Mouse (Mus musculus) erythroblast, embryonic 14.5 days (primary cell): ENCODE data around the gene Ralgds. TPM values are rescaled to one million over a fixed set of nuclear protein-coding genes. Genes with fewer than 3 reads are reported as not detected.

Source experiments
- H3K27me3 ChIP-seq: 2 replicates; pipeline ENCODE4 v1.6.1; 2012; ENCODE audit warnings: inconsistent platforms; ENCODE audit not compliant: control insufficient read depth
- H3K36me3 ChIP-seq: 2 replicates; pipeline ENCODE4 v1.6.1; 2012; ENCODE audit warnings: mild to moderate bottlenecking, inconsistent platforms; ENCODE audit not compliant: control insufficient read depth
- H3K4me1 ChIP-seq: 2 replicates; pipeline ENCODE4 v1.6.1; 2012; ENCODE audit warnings: inconsistent platforms; ENCODE audit not compliant: control insufficient read depth
- H3K4me3 ChIP-seq: replicated peaks from 2 replicates; pipeline ENCODE3; 2012; ENCODE audit warnings: moderate library complexity, mild to moderate bottlenecking, inconsistent platforms
- H3K9me3 ChIP-seq: 2 replicates; pipeline ENCODE4 v1.6.1; 2012; ENCODE audit warnings: low read length, inconsistent platforms, mixed read lengths; ENCODE audit not compliant: control insufficient read depth
- GATA1 ChIP-seq: IDR thresholded peaks from 2 replicates; pipeline ENCODE4 v1.6.1; 2012; ENCODE audit warnings: low read length, inconsistent platforms, mixed read lengths
- TAL1 ChIP-seq: IDR thresholded peaks from 3 replicates; pipeline ENCODE4 v1.6.1; 2012; ENCODE audit warnings: low read length, inconsistent platforms, mixed read lengths
- polyA plus RNA-seq: library from polyadenylated mRNA; stranded (reverse); fragments of >175 nt; gene quantifications from 2 replicates; pipeline ENCODE4 v1.2.3, GENCODE M21; 2012

Ralgds gene
- polyA plus RNA-seq, 1 experiment: 0.06 TPM

- no peaks in the 10 kb centered on the region for H3K27me3 ChIP-seq
- H3K4me3 ChIP-seq: peak overlapping the region; percentile 40
- H3K4me1 ChIP-seq: peaks cover 52% of the 10 kb centered on the region
- peaks cover 4% of the 10 kb centered on the region for H3K9me3 ChIP-seq
- TF ChIP-seq TAL1 (no peak), GATA1 (no peak)
- peaks cover 11% of the 10 kb centered on the region for H3K36me3 ChIP-seq
These were observed 79.9 kb downstream of the Ralgds start for GRCm38 (mm10) chr2:28592809-28593208.

GRCm38 (mm10) chr2:28596021-28596420 lies 83.1 kb downstream of the Ralgds start:
- Histone ChIP-seq H3K27me3 (no peaks in the 10 kb centered on the region), H3K9me3 (peaks cover 4% of the 10 kb centered on the region), H3K4me1 (peaks cover 84% of the 10 kb centered on the region), H3K36me3 (peaks cover 20% of the 10 kb centered on the region), H3K4me3 (peak overlapping the region; percentile 2)
- TF ChIP-seq GATA1 (no peak), TAL1 (peak; percentile 53)

GRCm38 (mm10) chr2:28596998-28597397 lies 84.1 kb downstream of the Ralgds start:
- H3K27me3 ChIP-seq: no peaks in the 10 kb centered on the region
- TF ChIP-seq TAL1 (no peak), GATA1 (no peak)
- peaks cover 4% of the 10 kb centered on the region for H3K9me3 ChIP-seq
- H3K36me3 ChIP-seq: peaks cover 24% of the 10 kb centered on the region
- peaks cover 94% of the 10 kb centered on the region for H3K4me1 ChIP-seq
- H3K4me3 ChIP-seq: no peak overlapping the region

- H3K9me3 ChIP-seq: peaks cover 4% of the 10 kb centered on the region
- TF ChIP-seq GATA1 (peak; percentile 91), TAL1 (peak; percentile 67)
- no peaks in the 10 kb centered on the region for H3K27me3 ChIP-seq
- peak overlapping the region; percentile 44 for H3K4me3 ChIP-seq
- H3K36me3 ChIP-seq: peaks cover 24% of the 10 kb centered on the region
- H3K4me1 ChIP-seq: peaks cover 95% of the 10 kb centered on the region
These were observed 85.0 kb downstream of the Ralgds start for GRCm38 (mm10) chr2:28597733-28598547.

GRCm38 (mm10) chr2:28598692-28599568 lies 86.0 kb downstream of the Ralgds start:
- TF ChIP-seq TAL1: no peak
- TF ChIP-seq GATA1: no peak
- Histone ChIP-seq H3K9me3 (peaks cover 4% of the 10 kb centered on the region), H3K36me3 (peaks cover 24% of the 10 kb centered on the region), H3K4me3 (peak overlapping the region; percentile 17), H3K27me3 (no peaks in the 10 kb centered on the region), H3K4me1 (peaks cover 93% of the 10 kb centered on the region)

GRCm38 (mm10) chr2:28599569-28599900 lies 86.6 kb downstream of the Ralgds start:
- H3K36me3 ChIP-seq: peaks cover 29% of the 10 kb centered on the region
- peaks cover 93% of the 10 kb centered on the region for H3K4me1 ChIP-seq
- no peaks in the 10 kb centered on the region for H3K27me3 ChIP-seq
- no peak overlapping the region for H3K4me3 ChIP-seq
- H3K9me3 ChIP-seq: peaks cover 7% of the 10 kb centered on the region
- no peak for TF ChIP-seq GATA1
- no peak for TF ChIP-seq TAL1

GRCm38 (mm10) chr2:28601720-28602590 lies 89.0 kb downstream of the Ralgds start:
- Histone ChIP-seq H3K4me3 (peak overlapping the region; percentile 50), H3K4me1 (peaks cover 88% of the 10 kb centered on the region), H3K36me3 (peaks cover 40% of the 10 kb centered on the region), H3K9me3 (peaks cover 7% of the 10 kb centered on the region), H3K27me3 (no peaks in the 10 kb centered on the region)
- TF ChIP-seq TAL1: peak; percentile 95
- peak; percentile 97 for TF ChIP-seq GATA1

Other genes starting within 250 kb of the Ralgds start
- gene Ppp1r26, start 66.3 kb upstream of the Ralgds start, polyA plus RNA-seq: 0.01 TPM in 1 of 2 replicates, not detected in the other
- not detected in 2 replicates for gene 1700007K13Rik, start 46.8 kb upstream of the Ralgds start, polyA plus RNA-seq
- gene Mrps2, start 45.1 kb upstream of the Ralgds start, polyA plus RNA-seq: 1.0 and 1.5 TPM in 2 replicates
- gene Gbgt1, start 16.2 kb upstream of the Ralgds start, polyA plus RNA-seq: not detected in 2 replicates
- not detected in 2 replicates for gene Gm10134, start 7.0 kb upstream of the Ralgds start, polyA plus RNA-seq
- gene Cel, start 50.3 kb downstream of the Ralgds start, polyA plus RNA-seq: not detected in 2 replicates
- gene Gtf3c5, start 70.6 kb downstream of the Ralgds start, polyA plus RNA-seq: 1.8 and 2.1 TPM in 2 replicates
- gene Gfi1b, start 108.9 kb downstream of the Ralgds start, polyA plus RNA-seq: 35.4 and 47.5 TPM in 2 replicates
- gene Tsc1, start 128.1 kb downstream of the Ralgds start, polyA plus RNA-seq: 0.56 and 0.79 TPM in 2 replicates
- not detected in 2 replicates for gene Spaca9, start 186.6 kb downstream of the Ralgds start, polyA plus RNA-seq
- not detected in 2 replicates for gene Ak8, start 187.0 kb downstream of the Ralgds start, polyA plus RNA-seq